Mouse (Mus musculus) megakaryocyte, embryonic 14.5 days (primary cell): ENCODE data around the gene Cnnm3. TPM values are rescaled to one million over a fixed set of nuclear protein-coding genes. Genes with fewer than 3 reads are reported as not detected.
A peak's percentile ranks its signal among the peaks of the same experiment; 100 is the strongest.

Experiments used
- H3K27me3 ChIP-seq: replicated peaks from 2 replicates; pipeline ENCODE3; 2012; ENCODE audit warnings: inconsistent platforms
- H3K36me3 ChIP-seq: replicated peaks from 2 replicates; pipeline ENCODE3; 2012; ENCODE audit warnings: low read length, inconsistent platforms, mixed read lengths
- H3K4me1 ChIP-seq: 2 replicates; pipeline ENCODE4 v1.6.1; 2012; ENCODE audit warnings: inconsistent platforms
- H3K4me3 ChIP-seq: replicated peaks from 2 replicates; pipeline ENCODE3; 2012; ENCODE audit warnings: moderate library complexity, mild to moderate bottlenecking, inconsistent platforms
- H3K9me3 ChIP-seq: 2 replicates; pipeline ENCODE4 v1.6.1; 2012; ENCODE audit warnings: inconsistent platforms
- FLI1 ChIP-seq: IDR thresholded peaks from 2 replicates; pipeline ENCODE4 v1.6.1; 2012; ENCODE audit warnings: low read length, inconsistent platforms, mixed read lengths
- GATA1 ChIP-seq: IDR thresholded peaks from 3 replicates; pipeline ENCODE4 v1.6.1; 2012; ENCODE audit warnings: mixed read lengths, low read length, inconsistent platforms, borderline replicate concordance
- polyA plus RNA-seq: library from polyadenylated mRNA; stranded (reverse); fragments of >175 nt; gene quantifications from 2 replicates; pipeline ENCODE4 v1.2.3, GENCODE M21; 2012; ENCODE audit warnings: low replicate concordance; ENCODE audit not compliant: insufficient read depth

The Cnnm3 gene
- polyA plus RNA-seq, 1 experiment = 9.6 TPM

- Histone ChIP-seq H3K27me3 (peaks cover 84% of the 10 kb centered on the region), H3K9me3 (no peaks in the 10 kb centered on the region), H3K4me1 (peaks cover 43% of the 10 kb centered on the region), H3K4me3 (peak overlapping the region; percentile 79), H3K36me3 (no peaks in the 10 kb centered on the region)
- TF ChIP-seq FLI1 (no peak), GATA1 (no peak)
These were observed 60.0 kb downstream of the Cnnm3 start for GRCm38 (mm10) chr1:36571627-36572026.

- no peak for TF ChIP-seq FLI1
- TF ChIP-seq GATA1 = no peak
- Histone ChIP-seq H3K36me3 (no peaks in the 10 kb centered on the region), H3K4me3 (peak overlapping the region; percentile 7), H3K9me3 (no peaks in the 10 kb centered on the region), H3K27me3 (peaks cover 84% of the 10 kb centered on the region), H3K4me1 (peaks cover 40% of the 10 kb centered on the region)
These were observed 60.6 kb downstream of the Cnnm3 start for GRCm38 (mm10) chr1:36572140-36572700.

- TF ChIP-seq GATA1 (no peak), FLI1 (no peak)
- peaks cover 87% of the 10 kb centered on the region for H3K27me3 ChIP-seq
- H3K9me3 ChIP-seq = no peaks in the 10 kb centered on the region
- no peaks in the 10 kb centered on the region for H3K36me3 ChIP-seq
- H3K4me3 ChIP-seq = no peak overlapping the region
- peaks cover 40% of the 10 kb centered on the region for H3K4me1 ChIP-seq
These were observed 61.0 kb downstream of the Cnnm3 start for GRCm38 (mm10) chr1:36572709-36573108.

- Histone ChIP-seq H3K27me3 (peaks cover 86% of the 10 kb centered on the region), H3K4me1 (peaks cover 40% of the 10 kb centered on the region), H3K4me3 (no peak overlapping the region), H3K9me3 (no peaks in the 10 kb centered on the region), H3K36me3 (no peaks in the 10 kb centered on the region)
- TF ChIP-seq FLI1 = no peak
- no peak for TF ChIP-seq GATA1
These were observed 61.9 kb downstream of the Cnnm3 start for GRCm38 (mm10) chr1:36573524-36573923.

- no peak for TF ChIP-seq FLI1
- no peak for TF ChIP-seq GATA1
- Histone ChIP-seq H3K4me3 (no peak overlapping the region), H3K27me3 (peaks cover 85% of the 10 kb centered on the region), H3K9me3 (no peaks in the 10 kb centered on the region), H3K4me1 (peaks cover 33% of the 10 kb centered on the region), H3K36me3 (no peaks in the 10 kb centered on the region)
These were observed 62.7 kb downstream of the Cnnm3 start for GRCm38 (mm10) chr1:36574196-36574955.

GRCm38 (mm10) chr1:36575347-36575746, 63.7 kb downstream of the Cnnm3 start:
- TF ChIP-seq FLI1 (no peak), GATA1 (no peak)
- no peak overlapping the region for H3K4me3 ChIP-seq
- no peaks in the 10 kb centered on the region for H3K9me3 ChIP-seq
- no peaks in the 10 kb centered on the region for H3K36me3 ChIP-seq
- H3K4me1 ChIP-seq = peaks cover 30% of the 10 kb centered on the region
- peaks cover 85% of the 10 kb centered on the region for H3K27me3 ChIP-seq

- TF ChIP-seq GATA1 (no peak), FLI1 (no peak)
- no peaks in the 10 kb centered on the region for H3K36me3 ChIP-seq
- no peaks in the 10 kb centered on the region for H3K9me3 ChIP-seq
- no peak overlapping the region for H3K4me3 ChIP-seq
- peaks cover 24% of the 10 kb centered on the region for H3K4me1 ChIP-seq
- H3K27me3 ChIP-seq = peaks cover 88% of the 10 kb centered on the region
These were observed 65.5 kb downstream of the Cnnm3 start for GRCm38 (mm10) chr1:36576991-36577675.

Other genes with a start within 250 kb of the Cnnm3 start
- 10.2 and 15.0 TPM in 2 replicates for gene Neurl3, start 237.2 kb upstream of the Cnnm3 start, polyA plus RNA-seq
- gene Arid5a, start 204.1 kb upstream of the Cnnm3 start, polyA plus RNA-seq = 4.4 and 17.4 TPM in 2 replicates
- 5.8 and 6.6 TPM in 2 replicates for gene Kansl3, start 142.7 kb upstream of the Cnnm3 start, polyA plus RNA-seq
- gene Fer1l5, start 139.6 kb upstream of the Cnnm3 start, polyA plus RNA-seq = not detected in 2 replicates
- gene Lman2l, start 66.6 kb upstream of the Cnnm3 start, polyA plus RNA-seq = 1.1 and 6.7 TPM in 2 replicates
- 7.7 and 8.4 TPM in 2 replicates for gene Cnnm4, start 40.2 kb upstream of the Cnnm3 start, polyA plus RNA-seq
- 2.7 and 5.6 TPM in 2 replicates for gene Ankrd23, start 25.0 kb downstream of the Cnnm3 start, polyA plus RNA-seq
- gene Gm42417, start 27.6 kb downstream of the Cnnm3 start, polyA plus RNA-seq = not detected in 2 replicates
- gene Ankrd39, start 35.6 kb downstream of the Cnnm3 start, polyA plus RNA-seq = 7.9 and 10.2 TPM in 2 replicates
- gene Sema4c, start 46.5 kb downstream of the Cnnm3 start, polyA plus RNA-seq = 1.3 TPM in 1 of 2 replicates, not detected in the other
- 2.0 TPM in 1 of 2 replicates, not detected in the other for gene Fam178b, start 171.3 kb downstream of the Cnnm3 start, polyA plus RNA-seq
- 541 and 3,162 TPM in 2 replicates for gene Cox5b, start 179.6 kb downstream of the Cnnm3 start, polyA plus RNA-seq
- not detected in 2 replicates for gene 4933424G06Rik, start 198.3 kb downstream of the Cnnm3 start, polyA plus RNA-seq
- gene Actr1b, start 202.6 kb downstream of the Cnnm3 start, polyA plus RNA-seq = 26.0 and 36.4 TPM in 2 replicates
- not detected in 2 replicates for gene Zap70, start 249.9 kb downstream of the Cnnm3 start, polyA plus RNA-seq